Mouse (Mus musculus): Measurements from ENCODE around the gene Zfyve21. TPM values are rescaled to one million over a fixed set of nuclear protein-coding genes. Genes with fewer than 3 reads are reported as not detected.

The Zfyve21 gene
- polyA plus RNA-seq, 1 experiment from 2014 or later, result 79.7 TPM

DNA sequence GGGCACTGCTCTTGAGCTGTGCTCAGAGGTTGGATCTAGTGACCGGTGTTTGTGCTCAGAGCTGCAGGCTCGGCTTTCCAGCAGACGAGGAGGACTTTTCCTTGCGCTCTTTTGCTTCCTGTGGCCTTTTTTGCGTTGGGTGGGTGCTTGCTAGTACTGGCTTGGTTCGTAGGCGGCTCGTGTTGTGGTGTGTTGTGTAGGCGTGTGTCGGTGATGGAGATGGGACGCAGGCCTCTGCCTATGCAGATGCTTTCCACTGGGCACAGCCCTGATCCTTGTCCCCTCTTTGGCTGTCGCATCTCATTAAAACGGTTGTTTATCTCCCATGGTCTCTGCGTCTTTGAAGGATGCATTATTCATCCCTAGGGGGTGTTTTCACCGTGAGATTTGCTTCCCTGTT lies 39.1 kb upstream of the Zfyve21 start:
- ATAC-seq (ENCODE audit: insufficient number of reproducible peaks, low FRiP score, low TSS enrichment, low read depth) (no peak), DNase-seq (ENCODE audit: low spot score) (no peak)
- Histone ChIP-seq H3K4me1 (ENCODE audit: control insufficient read depth, insufficient read depth, low read length) (no peaks in the 10 kb centered on the region), H3K27me3 (ENCODE audit: control insufficient read depth, insufficient read depth, low read length) (no peaks in the 10 kb centered on the region), H3K9me3 (ENCODE audit: control insufficient read depth, low read length) (no peaks in the 10 kb centered on the region), H3K27ac (replicated peaks; ENCODE audit: low read depth, low read length) (no peak overlapping the region), H3K4me3 (ENCODE audit: low read depth, low read length) (no peak overlapping the region), H3K9ac (ENCODE audit: low read length) (no peak overlapping the region), H3K4me2 (ENCODE audit: low read depth, severe bottlenecking) (no peak overlapping the region), H3K36me3 (ENCODE audit: control insufficient read depth, insufficient read depth, low read length) (peaks cover 43% of the 10 kb centered on the region)
- 82% methylated on average over 15 of the region's 15 CpGs for WGBS

DNA sequence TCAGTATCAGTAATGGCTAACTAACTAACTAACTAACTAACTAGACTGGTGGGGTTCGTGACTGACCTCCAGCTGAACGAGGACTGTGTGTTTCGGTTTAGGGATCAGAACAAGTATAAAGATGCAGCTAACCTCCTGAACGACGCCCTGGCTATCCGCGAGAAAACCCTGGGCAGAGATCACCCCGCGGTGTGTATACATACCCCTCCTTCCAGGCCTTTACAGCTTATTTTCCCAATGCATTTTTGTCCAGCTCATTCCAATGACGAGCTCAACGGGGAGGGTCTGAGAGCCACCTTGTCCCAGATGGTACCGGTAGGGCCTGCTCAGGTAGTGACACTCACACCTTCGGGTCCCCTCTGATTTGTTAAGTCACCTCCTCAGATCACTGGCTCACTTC lies 36.1 kb upstream of the Zfyve21 start:
- Histone ChIP-seq H3K36me3 (ENCODE audit: control insufficient read depth, insufficient read depth, low read length) (peaks cover 47% of the 10 kb centered on the region), H3K4me3 (ENCODE audit: low read depth, low read length) (no peak overlapping the region), H3K27me3 (ENCODE audit: control insufficient read depth, insufficient read depth, low read length) (no peaks in the 10 kb centered on the region), H3K4me2 (ENCODE audit: low read depth, severe bottlenecking) (no peak overlapping the region), H3K4me1 (ENCODE audit: control insufficient read depth, insufficient read depth, low read length) (no peaks in the 10 kb centered on the region), H3K9ac (ENCODE audit: low read length) (no peak overlapping the region), H3K9me3 (ENCODE audit: control insufficient read depth, low read length) (no peaks in the 10 kb centered on the region), H3K27ac (replicated peaks; ENCODE audit: low read depth, low read length) (no peak overlapping the region)
- WGBS, result 93% methylated on average over 13 of the region's 13 CpGs
- ATAC-seq (ENCODE audit: insufficient number of reproducible peaks, low FRiP score, low TSS enrichment, low read depth) (no peak), DNase-seq (ENCODE audit: low spot score) (no peak)

DNA sequence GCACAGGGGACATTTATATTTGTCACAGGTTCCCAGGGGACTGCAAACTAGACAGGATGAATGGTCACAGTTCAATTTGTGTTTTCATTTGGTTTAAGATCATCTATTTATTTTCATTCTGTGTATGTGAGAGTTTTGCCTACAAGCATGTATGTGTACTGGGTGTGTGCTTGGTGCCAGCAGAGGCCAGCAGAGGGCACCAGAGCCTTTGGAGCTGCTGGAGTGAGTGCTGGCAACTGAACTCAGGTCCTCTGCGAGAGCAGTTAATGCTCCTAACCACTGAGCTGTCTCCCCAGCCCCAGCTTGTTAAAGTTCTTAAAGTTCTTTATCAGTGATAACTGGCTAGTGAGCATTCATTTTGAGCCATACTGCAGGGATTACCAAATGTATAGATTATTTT lies 34.4 kb upstream of the Zfyve21 start:
- ATAC-seq (ENCODE audit: insufficient number of reproducible peaks, low FRiP score, low TSS enrichment, low read depth) (no peak), DNase-seq (ENCODE audit: low spot score) (no peak)
- no peak overlapping the region for H3K4me2 ChIP-seq (ENCODE audit: low read depth, severe bottlenecking)
- no peaks in the 10 kb centered on the region for H3K4me1 ChIP-seq (ENCODE audit: control insufficient read depth, insufficient read depth, low read length)
- H3K4me3 ChIP-seq (ENCODE audit: low read depth, low read length), result no peak overlapping the region
- peaks cover 48% of the 10 kb centered on the region for H3K36me3 ChIP-seq (ENCODE audit: control insufficient read depth, insufficient read depth, low read length)
- 94% methylated on average over 1 of the region's 1 CpGs for WGBS
- no peak overlapping the region for H3K9ac ChIP-seq (ENCODE audit: low read length)
- no peaks in the 10 kb centered on the region for H3K27me3 ChIP-seq (ENCODE audit: control insufficient read depth, insufficient read depth, low read length)
- no peaks in the 10 kb centered on the region for H3K9me3 ChIP-seq (ENCODE audit: control insufficient read depth, low read length)
- H3K27ac ChIP-seq (replicated peaks; ENCODE audit: low read depth, low read length), result no peak overlapping the region

DNA sequence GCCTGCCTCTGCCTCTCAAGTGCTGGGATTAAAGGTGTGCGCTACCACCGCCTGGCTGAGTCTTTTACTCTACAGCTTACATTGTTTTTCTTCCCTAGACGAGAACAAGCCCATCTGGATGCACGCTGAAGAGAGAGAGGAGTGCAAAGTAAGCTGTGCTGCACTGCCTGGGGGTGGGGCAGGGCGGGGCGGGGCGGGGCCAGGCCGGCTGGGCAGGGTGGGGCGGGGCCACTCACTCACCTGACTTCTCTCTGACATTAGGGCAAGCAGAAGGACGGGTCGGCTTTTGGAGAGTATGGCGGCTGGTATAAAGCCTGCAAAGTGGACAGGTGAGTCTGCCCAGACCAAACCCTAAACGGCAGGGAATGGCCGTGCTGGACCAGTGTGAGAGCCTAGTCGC lies 28.8 kb upstream of the Zfyve21 start:
- Histone ChIP-seq H3K9ac (ENCODE audit: low read length) (no peak overlapping the region), H3K4me3 (ENCODE audit: low read depth, low read length) (no peak overlapping the region), H3K4me2 (ENCODE audit: low read depth, severe bottlenecking) (no peak overlapping the region), H3K9me3 (ENCODE audit: control insufficient read depth, low read length) (no peaks in the 10 kb centered on the region), H3K4me1 (ENCODE audit: control insufficient read depth, insufficient read depth, low read length) (no peaks in the 10 kb centered on the region), H3K36me3 (ENCODE audit: control insufficient read depth, insufficient read depth, low read length) (peaks cover 38% of the 10 kb centered on the region), H3K27me3 (ENCODE audit: control insufficient read depth, insufficient read depth, low read length) (no peaks in the 10 kb centered on the region), H3K27ac (replicated peaks; ENCODE audit: low read depth, low read length) (no peak overlapping the region)
- DNase-seq (ENCODE audit: low spot score) (no peak), ATAC-seq (ENCODE audit: insufficient number of reproducible peaks, low FRiP score, low TSS enrichment, low read depth) (no peak)
- WGBS, result 67% methylated on average over 15 of the region's 15 CpGs

DNA sequence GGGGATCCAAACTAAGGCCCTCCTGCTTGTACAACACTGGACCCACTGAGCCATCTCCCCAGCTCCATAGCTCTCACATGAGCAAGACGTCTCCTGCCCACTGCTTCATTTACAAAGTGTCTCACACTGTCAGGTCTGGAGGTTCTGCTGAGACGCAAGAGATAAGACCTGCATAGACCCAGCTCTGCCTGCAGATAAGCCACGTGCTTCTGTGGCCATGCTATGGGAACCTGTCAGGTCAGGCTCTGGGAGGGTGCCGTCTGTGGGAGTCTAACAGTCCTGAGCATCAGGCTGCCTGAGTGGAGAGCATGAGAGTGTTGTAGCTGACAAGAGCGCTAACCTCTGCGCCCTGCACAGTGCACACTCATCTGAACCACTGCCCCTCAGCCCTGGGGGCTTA lies 27.0 kb upstream of the Zfyve21 start:
- Histone ChIP-seq H3K4me1 (ENCODE audit: control insufficient read depth, insufficient read depth, low read length) (no peaks in the 10 kb centered on the region), H3K36me3 (ENCODE audit: control insufficient read depth, insufficient read depth, low read length) (peaks cover 39% of the 10 kb centered on the region), H3K9ac (ENCODE audit: low read length) (no peak overlapping the region), H3K27ac (replicated peaks; ENCODE audit: low read depth, low read length) (no peak overlapping the region), H3K27me3 (ENCODE audit: control insufficient read depth, insufficient read depth, low read length) (no peaks in the 10 kb centered on the region), H3K4me3 (ENCODE audit: low read depth, low read length) (no peak overlapping the region), H3K9me3 (ENCODE audit: control insufficient read depth, low read length) (no peaks in the 10 kb centered on the region), H3K4me2 (ENCODE audit: low read depth, severe bottlenecking) (no peak overlapping the region)
- no peak for DNase-seq (ENCODE audit: low spot score)
- WGBS, result 87% methylated on average over 6 of the region's 6 CpGs
- no peak for ATAC-seq (ENCODE audit: insufficient number of reproducible peaks, low FRiP score, low TSS enrichment, low read depth)

DNA sequence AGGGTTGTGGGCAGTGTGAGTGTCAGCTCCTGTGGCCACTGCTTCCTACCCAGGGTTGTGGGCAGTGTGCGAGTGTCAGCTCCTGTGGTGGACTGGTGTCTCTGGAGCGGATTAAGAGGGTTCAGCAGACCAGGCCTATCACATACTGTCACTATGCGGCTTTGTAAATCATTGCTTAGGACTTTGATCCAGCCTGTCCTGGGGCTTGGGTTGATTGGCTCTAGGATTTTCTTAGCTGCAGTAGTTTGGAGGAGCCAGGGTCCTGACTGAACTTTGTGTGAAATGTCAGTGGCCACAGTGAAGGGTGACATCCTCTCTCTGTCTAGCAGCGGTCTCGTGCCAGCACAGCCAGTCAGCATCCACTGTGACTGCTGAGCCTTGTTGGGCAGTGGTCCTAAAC lies 23.9 kb upstream of the Zfyve21 start:
- Histone ChIP-seq H3K4me1 (ENCODE audit: control insufficient read depth, insufficient read depth, low read length) (no peaks in the 10 kb centered on the region), H3K4me2 (ENCODE audit: low read depth, severe bottlenecking) (no peak overlapping the region), H3K9me3 (ENCODE audit: control insufficient read depth, low read length) (no peaks in the 10 kb centered on the region), H3K9ac (ENCODE audit: low read length) (no peak overlapping the region), H3K36me3 (ENCODE audit: control insufficient read depth, insufficient read depth, low read length) (peaks cover 34% of the 10 kb centered on the region), H3K4me3 (ENCODE audit: low read depth, low read length) (no peak overlapping the region), H3K27me3 (ENCODE audit: control insufficient read depth, insufficient read depth, low read length) (no peaks in the 10 kb centered on the region), H3K27ac (replicated peaks; ENCODE audit: low read depth, low read length) (no peak overlapping the region)
- DNase-seq (ENCODE audit: low spot score), result no peak
- 91% methylated on average over 5 of the region's 5 CpGs for WGBS
- no peak for ATAC-seq (ENCODE audit: insufficient number of reproducible peaks, low FRiP score, low TSS enrichment, low read depth)

DNA sequence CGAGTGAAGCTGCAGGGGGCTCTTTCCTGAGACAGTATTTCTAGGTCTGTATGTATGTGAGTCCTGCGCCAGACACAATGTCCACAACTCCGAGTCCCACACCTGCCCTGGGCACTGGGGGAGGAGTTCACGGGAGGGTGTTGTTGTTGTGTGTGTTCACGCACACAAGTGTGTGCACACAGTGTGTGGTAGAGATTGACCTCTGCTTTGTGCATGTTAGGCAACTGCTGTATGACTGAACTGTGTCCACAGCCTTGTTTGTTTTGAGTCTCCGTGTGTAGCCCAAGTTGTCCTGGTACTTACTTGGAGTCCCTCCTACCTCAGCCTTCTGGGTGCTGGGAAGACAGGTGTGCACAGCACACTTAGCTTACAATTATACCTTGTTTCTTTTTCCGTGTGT lies 23.3 kb upstream of the Zfyve21 start:
- Histone ChIP-seq H3K27ac (replicated peaks; ENCODE audit: low read depth, low read length) (no peak overlapping the region), H3K4me1 (ENCODE audit: control insufficient read depth, insufficient read depth, low read length) (no peaks in the 10 kb centered on the region), H3K4me2 (ENCODE audit: low read depth, severe bottlenecking) (no peak overlapping the region), H3K36me3 (ENCODE audit: control insufficient read depth, insufficient read depth, low read length) (peaks cover 39% of the 10 kb centered on the region), H3K9ac (ENCODE audit: low read length) (no peak overlapping the region), H3K27me3 (ENCODE audit: control insufficient read depth, insufficient read depth, low read length) (no peaks in the 10 kb centered on the region), H3K9me3 (ENCODE audit: control insufficient read depth, low read length) (no peaks in the 10 kb centered on the region), H3K4me3 (ENCODE audit: low read depth, low read length) (no peak overlapping the region)
- DNase-seq (ENCODE audit: low spot score) (no peak), ATAC-seq (ENCODE audit: insufficient number of reproducible peaks, low FRiP score, low TSS enrichment, low read depth) (no peak)
- 93% methylated on average over 7 of the region's 7 CpGs for WGBS

DNA sequence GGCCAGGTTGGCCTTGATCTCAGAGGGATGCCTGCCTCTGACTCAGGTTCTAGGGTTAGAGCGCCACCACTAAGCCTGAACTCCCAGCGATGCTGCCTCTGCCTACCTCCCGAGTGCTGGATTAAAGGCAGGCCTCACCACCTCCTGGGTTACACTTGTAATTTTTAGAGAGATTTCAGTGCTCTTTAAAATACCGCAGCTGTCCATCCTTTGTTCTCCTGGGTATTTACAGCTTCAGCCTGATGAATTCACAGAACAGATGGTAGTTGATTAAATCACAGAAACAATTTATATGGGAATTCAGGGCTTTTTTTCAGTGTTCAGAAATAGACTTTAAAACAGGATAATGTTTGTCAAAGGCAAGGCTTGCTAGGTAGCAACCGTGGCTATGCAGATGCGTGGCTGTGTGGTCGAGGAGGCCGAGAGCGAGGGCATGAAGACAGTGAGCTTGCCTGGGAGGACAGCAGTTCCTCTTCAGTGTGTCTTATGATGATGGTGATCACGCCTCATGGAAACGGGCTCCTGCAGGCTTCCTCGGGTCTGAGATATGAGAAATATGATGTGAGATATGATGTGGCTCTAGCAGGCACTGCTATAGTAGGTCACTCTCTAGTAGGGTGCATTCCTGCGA lies 22.4 kb upstream of the Zfyve21 start:
- no peaks in the 10 kb centered on the region for H3K27me3 ChIP-seq (ENCODE audit: control insufficient read depth, insufficient read depth, low read length)
- ATAC-seq (ENCODE audit: insufficient number of reproducible peaks, low FRiP score, low TSS enrichment, low read depth) (no peak), DNase-seq (ENCODE audit: low spot score) (no peak)
- H3K4me1 ChIP-seq (ENCODE audit: control insufficient read depth, insufficient read depth, low read length), result no peaks in the 10 kb centered on the region
- no peaks in the 10 kb centered on the region for H3K9me3 ChIP-seq (ENCODE audit: control insufficient read depth, low read length)
- H3K9ac ChIP-seq (ENCODE audit: low read length), result no peak overlapping the region
- H3K36me3 ChIP-seq (ENCODE audit: control insufficient read depth, insufficient read depth, low read length), result peaks cover 44% of the 10 kb centered on the region
- H3K27ac ChIP-seq (replicated peaks; ENCODE audit: low read depth, low read length), result no peak overlapping the region
- 93% methylated on average over 13 of the region's 13 CpGs for WGBS
- H3K4me2 ChIP-seq (ENCODE audit: low read depth, severe bottlenecking), result no peak overlapping the region
- no peak overlapping the region for H3K4me3 ChIP-seq (ENCODE audit: low read depth, low read length)

DNA sequence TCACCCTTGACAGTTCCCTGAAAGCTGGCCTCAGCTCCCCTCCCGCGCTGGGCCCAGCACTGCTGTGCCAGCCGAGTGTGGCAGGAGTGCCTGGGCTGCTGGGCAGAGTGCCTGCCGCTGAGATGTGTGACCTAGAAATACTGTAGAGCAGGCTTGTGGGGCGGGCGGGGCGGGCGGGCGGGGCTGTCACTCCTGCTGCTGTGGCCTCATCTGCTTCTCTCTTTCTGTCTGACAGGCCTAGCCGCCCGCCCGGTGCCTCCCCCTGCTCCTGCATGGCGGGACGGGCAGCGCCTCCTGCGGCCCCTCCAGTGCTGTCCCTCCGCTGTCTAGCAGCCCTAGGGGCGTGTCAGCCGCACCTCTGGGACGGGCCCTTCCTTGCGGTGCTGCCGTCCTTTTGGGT lies 19.9 kb upstream of the Zfyve21 start:
- Histone ChIP-seq H3K27me3 (ENCODE audit: control insufficient read depth, insufficient read depth, low read length) (no peaks in the 10 kb centered on the region), H3K9me3 (ENCODE audit: control insufficient read depth, low read length) (no peaks in the 10 kb centered on the region), H3K36me3 (ENCODE audit: control insufficient read depth, insufficient read depth, low read length) (peaks cover 36% of the 10 kb centered on the region), H3K4me1 (ENCODE audit: control insufficient read depth, insufficient read depth, low read length) (no peaks in the 10 kb centered on the region), H3K27ac (replicated peaks; ENCODE audit: low read depth, low read length) (no peak overlapping the region), H3K4me3 (ENCODE audit: low read depth, low read length) (no peak overlapping the region), H3K4me2 (ENCODE audit: low read depth, severe bottlenecking) (no peak overlapping the region), H3K9ac (ENCODE audit: low read length) (no peak overlapping the region)
- no peak for DNase-seq (ENCODE audit: low spot score)
- no peak for ATAC-seq (ENCODE audit: insufficient number of reproducible peaks, low FRiP score, low TSS enrichment, low read depth)
- 75% methylated on average over 22 of the region's 22 CpGs for WGBS
